Mouse (Mus musculus): ENCODE results near the gene Tbcb.
"Not testable (repeated sequence)": the region's sequence is repeated elsewhere in the genome, so short reads cannot be mapped to it uniquely, and the experiment has no call there.

Tbcb gene

DNA sequence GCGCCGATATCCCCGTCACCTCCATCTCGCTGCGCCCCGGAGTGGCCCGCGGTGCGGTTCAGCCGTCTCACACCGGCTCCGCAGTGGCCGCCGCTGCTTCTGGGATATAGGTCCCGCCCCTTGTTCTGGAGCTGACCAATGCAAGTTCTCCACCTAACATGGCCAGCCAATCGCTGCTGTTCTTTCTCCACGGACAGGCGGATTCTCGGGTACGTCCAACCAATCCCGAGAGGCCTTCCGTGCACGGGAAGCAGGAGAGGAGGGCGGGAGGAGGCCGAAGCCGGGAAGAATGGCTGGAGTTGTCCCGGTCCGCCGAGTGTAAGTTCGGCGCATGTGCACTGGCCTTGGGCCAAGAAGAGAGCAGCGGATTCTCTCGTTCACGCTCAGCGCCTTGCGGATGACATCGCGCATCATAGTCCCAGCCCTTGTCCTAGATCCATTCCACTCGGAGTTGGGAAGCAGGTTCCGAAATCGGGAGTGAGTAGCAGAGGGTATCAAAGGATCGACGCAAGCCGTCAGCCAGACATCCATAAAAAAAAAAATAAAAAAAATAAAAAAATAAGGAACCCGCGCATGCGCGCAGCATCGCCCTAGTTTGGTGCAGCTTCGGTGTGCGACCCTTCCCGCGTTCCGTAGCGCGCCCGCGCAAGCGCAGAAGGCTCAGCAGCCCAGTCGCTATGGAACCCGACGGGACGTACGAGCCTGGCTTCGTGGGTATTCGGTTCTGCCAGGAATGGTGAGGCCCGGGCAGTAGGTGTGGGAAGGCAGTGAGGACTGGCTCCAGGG, at the start of gene Tbcb, which contains the start of gene Polr2i:
Tbcb (minus strand) TSS at position 604 of the 786 bp plus-strand sequence.
Polr2i (plus strand) TSS at position 280 of the 786 bp plus-strand sequence.
- in situ Hi-C loops (cut with MseI, MboI) = no loop called here

DNA sequence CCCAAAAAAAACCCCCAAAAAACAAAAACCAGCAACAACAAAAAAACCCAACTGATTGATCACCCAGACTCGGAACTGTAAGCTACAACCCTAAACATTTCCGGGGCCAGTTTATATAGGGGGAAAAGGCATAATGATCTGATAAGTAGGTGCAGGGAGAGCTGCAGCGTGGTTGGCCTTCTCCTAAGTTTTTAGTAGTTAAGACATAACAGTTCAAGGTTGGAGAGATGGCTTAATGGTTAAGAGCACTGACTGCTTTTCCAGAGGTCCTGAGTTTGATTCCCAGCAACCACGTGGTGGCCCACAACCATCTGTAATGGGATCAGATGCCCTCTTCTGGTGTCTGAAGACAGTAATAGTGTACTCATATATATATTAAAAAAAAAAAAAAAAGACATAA, 49.5 kb upstream of the Tbcb start:
- in situ Hi-C loops (cut with MseI, MboI) = no loop called here

DNA sequence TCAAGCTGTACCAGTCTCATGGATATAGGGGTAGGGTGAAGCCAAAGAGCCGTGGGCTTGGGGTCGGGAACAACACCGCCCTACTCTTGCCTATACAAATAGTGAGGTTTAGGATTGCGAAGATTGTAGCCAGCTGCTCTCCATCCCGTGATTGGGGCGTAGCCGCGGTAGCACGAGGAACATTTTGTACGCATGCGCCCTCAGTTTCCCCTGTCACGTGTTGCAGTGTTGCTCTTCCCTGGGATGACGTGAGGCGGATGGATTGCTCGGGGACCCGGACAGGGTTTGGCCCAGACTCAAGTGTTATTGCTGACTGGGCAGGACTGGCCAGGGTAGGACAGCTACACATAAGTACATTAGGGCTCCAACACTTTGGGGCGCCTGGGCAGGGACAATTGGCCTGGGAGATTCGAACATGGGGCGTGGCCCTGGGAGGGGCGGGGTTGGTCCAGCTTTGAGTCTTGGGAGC, 48.6 kb upstream of the Tbcb start:
- in situ Hi-C loops (cut with MseI, MboI) = no loop called here

DNA sequence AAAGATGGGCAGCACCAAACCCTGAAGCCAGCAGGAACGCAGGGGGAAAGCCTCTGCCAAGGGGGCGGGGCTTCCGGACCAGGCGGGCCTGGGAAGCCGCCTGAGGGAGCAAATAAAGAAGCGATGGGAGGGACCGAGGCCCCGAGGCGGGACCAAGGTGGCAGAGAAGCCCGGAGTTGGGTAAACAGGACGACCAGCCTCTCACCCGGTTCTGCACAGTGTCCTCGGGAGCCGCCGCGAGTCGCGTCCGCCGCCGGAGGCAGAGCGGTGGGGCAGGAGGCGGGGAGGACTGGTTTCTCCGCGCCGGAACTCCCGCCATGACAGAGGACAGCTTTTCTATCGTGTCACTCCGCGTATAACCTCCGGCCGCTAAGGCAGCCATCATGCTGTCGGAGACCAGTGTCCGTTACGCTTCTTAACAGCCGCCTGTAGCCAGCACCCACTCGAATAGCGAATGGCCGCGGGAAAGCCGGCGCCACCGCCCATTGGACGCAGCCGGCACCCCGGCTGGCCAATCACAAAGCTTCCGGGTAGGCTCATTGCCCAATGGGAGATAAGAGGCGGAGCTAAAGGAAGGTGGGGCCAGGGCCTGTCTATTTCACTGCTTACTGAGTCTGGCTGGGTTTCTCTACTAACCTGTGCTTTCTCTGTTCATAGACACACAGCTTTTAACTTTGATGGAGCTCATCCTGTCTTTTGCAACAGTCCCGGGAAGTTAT, 48.0 kb upstream of the Tbcb start, which contains the start of the genes Thap8 and Wdr62:
Thap8 (plus strand) TSS at position 144 of the 719 bp plus-strand sequence.
Wdr62 (minus strand) TSS at position 469 of the 719 bp plus-strand sequence.
- in situ Hi-C loops (cut with MseI, MboI) = no loop called here

DNA sequence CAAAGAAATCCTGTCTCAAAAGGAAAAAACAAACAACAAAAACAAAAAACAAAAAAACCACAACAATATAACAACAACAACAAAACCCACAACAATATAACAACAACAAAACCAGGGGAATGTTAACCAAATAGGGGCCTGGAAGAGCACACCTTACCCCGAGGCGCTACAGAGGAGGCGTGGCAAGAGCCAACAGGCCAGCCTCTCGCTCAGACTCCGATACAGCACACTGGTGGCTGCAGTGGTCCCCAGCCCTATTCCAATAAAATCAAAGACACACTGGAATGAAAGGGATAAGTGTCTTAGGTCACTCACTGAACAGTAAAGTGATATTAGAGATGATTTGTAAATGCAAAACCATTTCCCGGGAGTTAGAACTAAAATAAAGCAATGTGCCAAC, 47.5 kb upstream of the Tbcb start:
- in situ Hi-C loops (cut with MseI, MboI) = no loop called here

DNA sequence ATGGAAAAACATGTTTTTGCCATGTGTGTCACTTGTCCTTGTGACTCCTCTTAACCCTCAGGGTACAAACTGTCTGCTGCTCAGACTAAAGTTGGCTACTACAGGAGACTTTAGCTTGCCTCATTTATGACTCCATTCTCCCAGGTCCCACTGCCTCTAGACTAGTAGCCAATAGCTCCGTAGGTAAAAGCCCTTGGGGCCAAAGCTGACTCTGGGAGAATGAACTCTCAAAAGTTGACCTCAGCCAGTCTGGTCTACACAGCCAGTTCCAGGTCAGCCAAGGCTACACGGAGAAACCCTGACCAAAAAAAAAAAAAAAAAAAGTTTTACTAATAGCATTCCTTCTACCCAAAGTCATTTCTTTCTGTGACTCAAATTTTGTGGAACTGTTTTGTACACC, 46.8 kb upstream of the Tbcb start:
- in situ Hi-C loops (cut with MseI, MboI) = no loop called here

DNA sequence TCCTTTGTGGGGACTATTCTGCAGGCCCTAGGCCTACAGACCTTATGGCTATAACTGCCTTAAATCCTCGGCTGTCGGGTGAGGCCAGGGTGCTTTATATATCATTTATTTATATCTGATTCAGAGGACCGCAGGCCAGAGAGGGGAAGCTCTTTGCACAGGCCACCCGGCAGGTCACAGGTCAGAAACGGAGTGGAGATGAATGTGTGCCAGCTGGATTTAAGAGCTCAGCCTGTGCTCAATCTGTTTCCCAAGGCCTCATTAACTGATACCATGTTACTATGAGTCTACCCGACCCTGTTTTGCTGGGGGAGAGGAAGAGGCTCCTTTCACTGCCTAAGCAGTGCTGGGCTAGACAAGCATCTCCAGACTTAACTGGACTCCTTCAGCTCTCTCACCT, 42.3 kb upstream of the Tbcb start:
- in situ Hi-C loops (cut with MseI, MboI) = no loop called here

DNA sequence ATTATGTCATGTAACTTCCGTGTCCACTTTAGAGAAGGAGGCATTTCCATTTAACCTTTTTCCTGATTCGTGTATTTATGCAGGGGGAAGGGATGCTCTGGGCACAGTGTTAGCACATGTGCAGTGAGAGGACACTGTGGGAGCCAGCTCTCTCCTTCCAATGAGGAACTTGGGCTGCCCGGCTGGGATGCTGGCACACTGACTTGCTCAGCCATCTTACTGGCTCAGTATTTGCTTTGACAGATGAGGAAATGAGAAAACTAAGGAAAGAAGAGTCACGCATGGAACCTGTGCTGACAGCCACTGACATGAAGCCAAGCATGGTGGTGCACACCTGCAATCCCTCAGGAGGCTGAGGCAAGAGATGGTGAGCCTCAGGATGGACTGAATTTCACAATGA, 37.6 kb upstream of the Tbcb start:
- in situ Hi-C loops (cut with MseI, MboI) = no loop called here

DNA sequence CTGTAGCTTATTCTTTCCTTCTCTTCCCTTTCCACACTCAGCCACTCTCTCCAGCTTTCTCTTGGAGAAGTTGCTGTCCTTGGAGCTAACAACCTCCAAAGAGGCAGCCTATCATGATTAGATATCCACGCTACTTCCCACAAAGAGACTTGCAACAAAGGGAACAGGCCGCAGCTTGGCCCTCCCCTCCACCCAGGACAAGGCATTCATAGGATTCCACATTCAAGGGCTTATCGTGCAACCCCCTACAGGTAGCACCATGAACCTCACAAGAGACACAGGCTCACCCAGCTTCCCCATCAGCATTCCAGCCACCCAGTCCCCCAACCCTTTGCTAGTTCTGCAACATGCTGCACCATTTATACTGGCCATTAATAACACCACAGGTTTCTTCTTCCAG, 34.7 kb upstream of the Tbcb start:
- in situ Hi-C loops (cut with MseI, MboI) = no loop called here

DNA sequence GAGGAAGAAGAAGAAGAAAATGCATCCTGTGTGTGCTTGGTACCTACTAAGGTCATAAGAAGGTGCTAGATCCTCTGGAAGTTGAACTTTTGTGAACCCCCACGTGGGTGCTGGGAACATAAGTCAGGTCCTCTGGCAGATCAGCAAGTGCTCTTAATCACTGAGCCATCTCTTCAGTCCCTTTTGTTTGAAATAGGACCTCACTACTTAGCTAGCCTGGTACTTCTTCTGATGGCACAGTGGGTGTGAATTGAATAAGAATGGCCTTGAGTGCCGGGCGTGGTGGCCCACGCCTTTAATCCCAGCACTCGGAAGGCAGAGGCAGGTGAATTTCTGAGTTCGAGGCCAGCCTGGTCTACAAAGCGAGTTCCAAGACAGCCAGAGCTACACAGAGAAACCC, 33.9 kb upstream of the Tbcb start:
- in situ Hi-C loops (cut with MseI, MboI) = no loop called here

DNA sequence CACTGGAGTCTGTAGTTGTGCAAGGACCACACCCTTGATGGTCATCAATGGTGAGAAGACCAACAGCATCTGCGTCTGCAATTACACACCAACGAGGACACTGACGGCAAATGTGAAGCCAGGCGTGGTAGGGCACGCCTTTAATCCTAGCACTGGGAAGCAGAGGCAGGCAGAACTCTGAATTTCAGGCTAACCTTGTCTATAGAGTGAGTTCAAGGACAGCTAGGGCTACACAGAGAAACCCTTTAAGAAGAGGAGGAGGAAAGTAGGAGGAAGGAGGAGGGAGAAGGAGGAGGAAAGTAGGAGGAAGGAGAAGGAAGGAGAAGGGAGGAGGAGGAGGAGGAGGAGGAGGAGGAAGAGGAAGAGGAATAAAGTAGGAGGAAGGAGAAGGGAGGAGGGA, 33.5 kb upstream of the Tbcb start:
- in situ Hi-C loops (cut with MseI, MboI) = no loop called here

DNA sequence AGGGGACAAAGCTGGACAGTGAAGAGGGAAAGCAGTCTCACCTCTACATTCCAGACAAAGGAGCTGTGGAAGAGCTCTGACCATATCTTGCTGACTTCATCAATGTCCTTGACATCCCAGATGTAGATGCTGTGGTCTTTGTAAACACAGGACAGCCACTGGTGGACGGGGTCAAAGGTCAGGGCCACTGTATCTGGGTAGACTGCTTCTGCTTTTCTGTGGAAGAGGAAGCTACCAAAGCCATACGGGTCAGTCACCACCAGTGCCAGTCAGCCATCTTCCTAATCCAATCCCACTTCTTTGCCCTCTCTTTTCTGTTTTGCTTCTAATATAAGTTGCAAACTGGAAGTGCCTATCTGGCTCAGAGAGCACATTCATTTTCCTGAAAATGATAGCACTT, 33.0 kb upstream of the Tbcb start:
- in situ Hi-C loops (cut with MseI, MboI) = no loop called here

DNA sequence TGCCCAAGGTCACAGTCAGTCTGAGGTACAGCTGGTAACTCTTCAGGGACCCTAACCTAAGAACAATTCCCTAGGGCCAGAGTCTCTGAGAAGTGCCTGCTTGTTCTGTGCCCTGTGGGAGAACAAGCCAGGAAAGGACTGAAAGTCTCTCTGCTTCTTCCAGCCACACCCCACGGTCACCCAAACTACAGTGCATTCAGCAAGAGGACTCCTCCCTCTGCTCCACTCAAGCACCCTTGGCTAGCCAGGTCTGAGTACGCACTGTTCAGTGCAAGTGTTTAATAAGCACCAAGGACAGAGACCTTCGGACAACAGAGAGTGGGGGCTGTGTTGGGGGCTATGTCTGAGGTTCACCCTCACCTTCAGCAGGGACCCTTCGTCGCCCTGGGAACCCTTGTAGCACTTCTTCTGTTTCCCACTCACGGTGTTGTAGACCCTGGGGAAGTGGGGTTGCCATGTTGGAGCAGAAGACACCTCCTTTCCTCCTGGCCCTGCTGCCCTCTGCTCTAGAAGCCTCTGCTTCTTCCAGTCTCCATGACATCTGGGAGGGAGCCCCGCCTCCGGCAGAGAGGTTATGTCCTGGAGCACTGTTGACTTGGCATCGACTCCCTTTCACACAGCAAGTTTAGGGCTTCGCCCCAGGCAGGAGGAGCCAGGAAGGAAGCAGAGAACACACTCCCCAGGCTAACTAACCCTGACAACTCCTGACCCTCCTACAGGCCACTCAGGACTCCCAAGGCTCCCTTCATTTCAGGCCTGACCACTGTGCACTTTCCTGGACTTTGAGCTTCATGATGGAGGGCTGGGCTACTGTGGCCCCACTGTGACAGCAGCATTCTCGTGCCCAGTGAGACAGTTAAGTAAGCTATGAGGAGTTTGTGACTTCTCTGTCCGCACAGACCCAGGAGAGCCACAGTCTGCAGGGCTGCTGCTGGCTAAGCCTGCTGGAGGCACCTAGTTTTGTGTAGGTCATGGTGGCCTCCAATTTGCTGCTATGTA, 20.2 kb upstream of the Tbcb start:
- in situ Hi-C loops (cut with MseI, MboI) = no loop called here

DNA sequence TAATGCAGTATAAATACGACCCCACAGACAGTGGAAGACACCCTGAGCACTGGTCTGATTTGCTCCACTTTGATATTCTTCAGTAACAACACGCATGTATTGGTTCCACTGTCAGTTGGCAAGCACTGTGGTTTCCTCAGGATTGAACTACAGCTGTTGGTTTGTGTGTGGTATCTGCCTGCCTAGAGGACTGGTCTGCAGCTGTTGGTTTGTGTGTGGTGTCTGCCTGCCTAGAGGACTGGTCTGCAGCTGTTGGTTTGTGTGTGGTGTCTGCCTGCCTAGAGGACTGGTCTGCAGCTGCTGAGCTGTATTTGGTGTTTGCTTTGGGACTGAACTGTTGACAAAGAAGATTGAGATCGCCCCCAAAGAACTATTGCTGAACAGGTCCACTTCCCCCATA, 5.3 kb upstream of the Tbcb start:
- in situ Hi-C loops (cut with MseI, MboI) = not testable (repeated sequence)

DNA sequence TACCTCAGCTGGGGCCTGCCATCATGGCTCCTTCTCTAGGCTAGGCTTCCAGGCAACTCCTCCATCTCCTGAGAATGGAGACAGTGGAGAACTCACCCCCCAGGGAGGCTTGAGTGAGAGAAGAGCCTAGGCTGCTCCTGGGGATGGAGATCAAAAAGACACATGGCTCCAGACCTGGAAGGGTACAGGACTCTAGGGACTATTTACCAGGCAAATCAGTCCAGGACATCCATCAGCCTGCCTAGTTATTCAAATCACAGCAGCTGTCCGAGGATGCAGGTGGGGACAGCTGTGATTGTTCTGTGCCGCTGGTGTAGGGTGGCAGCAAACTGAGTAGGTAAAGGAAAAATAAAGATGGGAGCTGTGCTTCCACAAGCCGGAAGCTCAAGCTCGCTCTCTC, 3.6 kb upstream of the Tbcb start, which contains the start of gene Ovol3:
Ovol3 (minus strand) TSS at position 101 of the 400 bp plus-strand sequence.
- in situ Hi-C loops (cut with MseI, MboI) = no loop called here

DNA sequence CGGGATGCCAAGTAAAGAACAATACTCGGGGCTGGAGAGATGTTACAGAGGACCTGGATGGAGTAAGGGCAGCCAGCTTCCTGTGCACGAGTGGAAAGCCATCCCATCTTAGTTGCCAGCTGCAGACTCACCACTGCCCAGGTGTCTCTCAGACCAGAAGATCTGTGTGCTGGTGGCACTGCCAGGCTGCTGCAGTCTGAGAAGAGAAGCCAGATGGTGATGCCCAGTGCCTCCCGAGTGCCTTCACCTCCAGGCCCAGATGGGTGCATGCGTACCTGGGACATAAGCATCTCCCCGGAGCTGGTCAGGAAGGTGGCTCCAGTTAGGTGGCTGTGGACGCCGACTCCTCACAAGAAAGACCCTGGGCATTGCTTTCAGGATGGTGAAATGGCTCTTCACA, 3.0 kb upstream of the Tbcb start:
- in situ Hi-C loops (cut with MseI, MboI) = no loop called here

DNA sequence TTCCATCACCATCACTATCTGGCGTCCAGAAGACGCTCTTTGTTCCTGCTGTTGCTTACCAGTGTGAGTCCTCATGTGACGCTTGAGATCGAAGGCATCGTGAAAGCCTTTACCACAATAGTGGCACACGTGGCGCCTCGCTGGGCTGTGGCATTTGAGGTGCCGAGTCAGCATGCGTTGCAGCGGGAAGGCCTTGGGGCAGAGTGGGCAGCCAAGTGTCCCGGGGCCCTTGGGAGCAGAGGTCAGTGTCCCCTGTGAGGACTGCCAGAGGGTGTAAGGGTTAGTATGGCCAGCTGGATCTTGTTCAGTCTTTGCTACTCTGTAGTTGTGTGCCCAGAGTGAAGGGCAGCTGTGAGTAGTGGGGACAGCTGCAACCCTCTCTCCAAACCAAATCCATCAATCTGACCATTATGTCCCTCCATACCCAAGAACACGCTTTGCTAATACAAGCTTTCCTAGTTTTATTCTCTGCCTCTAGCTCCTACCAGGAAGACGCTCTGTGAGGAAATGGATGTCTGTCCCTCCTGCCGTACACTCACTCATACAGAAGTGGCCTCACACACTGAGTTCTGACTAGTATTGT, 2.3 kb upstream of the Tbcb start:
- in situ Hi-C loops (cut with MseI, MboI) = no loop called here

DNA sequence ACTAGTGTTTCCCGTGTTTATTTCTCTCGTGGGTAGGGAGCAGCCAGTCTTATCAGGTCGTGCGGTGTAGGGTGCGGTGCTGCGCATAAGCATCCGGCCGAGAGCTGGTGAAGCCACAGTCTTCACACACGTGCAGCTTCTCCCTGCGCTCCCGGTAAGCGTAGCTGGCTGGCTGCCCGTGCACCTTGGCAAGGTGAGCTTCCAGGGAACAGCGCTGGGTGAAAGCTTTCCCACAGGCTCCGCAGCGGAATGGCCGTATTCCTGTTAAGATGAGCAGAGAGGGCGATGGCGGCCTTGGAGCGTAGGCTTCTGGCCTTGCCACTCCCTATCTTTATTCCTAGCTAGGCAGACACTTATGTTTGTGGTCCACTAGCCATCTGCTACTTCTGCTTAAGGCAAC, 1.3 kb upstream of the Tbcb start:
- in situ Hi-C loops (cut with MseI, MboI) = no loop called here

DNA sequence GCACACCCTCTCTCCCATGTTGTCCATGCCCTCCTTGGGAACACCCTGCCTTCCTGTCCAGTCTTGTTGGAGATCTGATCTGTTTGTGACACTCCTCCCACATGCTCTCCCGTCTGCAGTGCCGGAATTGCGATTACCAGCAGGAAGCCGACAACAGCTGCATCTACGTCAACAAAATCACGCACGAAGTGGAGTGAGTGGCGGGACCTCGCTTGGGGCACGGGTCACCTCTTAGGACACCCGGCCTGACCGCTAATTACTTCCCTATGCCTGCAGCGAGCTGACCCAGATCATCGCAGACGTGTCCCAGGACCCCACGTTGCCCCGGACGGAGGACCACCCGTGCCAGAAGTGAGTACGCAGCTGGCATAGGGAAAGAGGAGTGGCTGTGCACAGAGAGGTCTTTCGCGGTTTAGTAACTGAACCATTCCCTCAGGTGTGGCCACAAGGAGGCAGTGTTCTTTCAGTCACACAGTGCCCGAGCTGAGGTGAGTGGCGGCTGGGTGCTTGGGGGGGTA, 618 bp upstream of the Tbcb start:
- in situ Hi-C loops (cut with MseI, MboI) = no loop called here

DNA sequence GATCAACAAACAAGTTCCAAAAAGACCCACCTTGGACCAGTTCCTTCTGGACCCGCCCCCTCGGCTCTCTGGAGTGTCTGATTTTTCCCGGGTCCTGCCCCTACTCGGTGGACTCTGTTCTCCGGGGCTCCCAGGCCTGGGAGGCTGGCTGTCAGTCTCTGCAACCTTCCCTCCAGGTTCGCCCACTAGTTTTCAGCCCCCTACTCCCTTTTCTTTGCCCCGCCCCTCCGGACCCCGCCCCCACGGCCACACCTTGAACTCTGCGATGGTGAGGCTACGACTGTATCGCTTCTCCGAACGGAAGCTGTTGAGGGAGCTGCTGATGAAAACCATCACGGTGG, 774 bp downstream of the Tbcb start:
- in situ Hi-C loops (cut with MseI, MboI) = no loop called here

DNA sequence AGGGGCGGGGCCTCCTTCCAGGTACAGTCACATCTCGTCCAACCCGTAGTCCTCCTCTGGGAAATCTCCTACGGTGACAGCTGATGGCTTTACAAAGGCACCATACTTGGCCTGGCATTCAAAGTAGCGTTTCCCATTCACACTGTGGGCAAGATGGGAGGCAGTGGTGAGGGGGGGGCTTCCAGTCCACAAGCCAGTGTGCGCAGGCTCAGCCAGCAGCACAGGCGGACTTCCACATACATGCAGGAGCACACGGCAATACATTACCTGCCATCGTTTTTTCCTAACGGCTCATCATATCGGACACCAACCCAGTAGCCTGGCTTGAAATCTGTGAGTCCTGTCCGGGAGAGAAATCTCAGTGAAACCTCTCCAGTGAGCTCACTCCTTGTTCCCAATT, 7.9 kb downstream of the Tbcb start:
- in situ Hi-C loops (cut with MseI, MboI) = no loop called here

Measured in mouse trophoblast stem cell (cell line).